Mouse (Mus musculus) bone marrow macrophage, adult 2 months (primary cell): ENCODE results near the gene Rtl1. TPM values are rescaled to one million over a fixed set of nuclear protein-coding genes. Genes with fewer than 3 reads are reported as not detected.

ENCODE experiments used
- H3K27ac ChIP-seq: 2 replicates; pipeline ENCODE4 v1.5.1; 2012; ENCODE audit warnings: low read depth, low read length; ENCODE audit not compliant: insufficient read depth
- H3K4me1 ChIP-seq: 2 replicates; pipeline ENCODE4 v1.6.1; 2012; ENCODE audit warnings: low read length; ENCODE audit not compliant: control insufficient read depth, insufficient read depth
- H3K4me3 ChIP-seq: 2 replicates; pipeline ENCODE4 v1.5.1; 2012; ENCODE audit warnings: mild to moderate bottlenecking, low read length, moderate library complexity; ENCODE audit not compliant: insufficient read depth
- CTCF ChIP-seq: IDR thresholded peaks from 2 replicates; pipeline ENCODE4 v1.5.1; 2012; ENCODE audit warnings: low read depth, mild to moderate bottlenecking, low read length, moderate library complexity
- POLR2A ChIP-seq: IDR thresholded peaks from 2 replicates; pipeline ENCODE4 v1.6.1; 2012; ENCODE audit warnings: mild to moderate bottlenecking, low read depth, low read length, borderline replicate concordance
- polyA plus RNA-seq: library from polyadenylated mRNA; stranded (reverse); fragments of >200 nt; gene quantifications from 2 replicates; pipeline ENCODE4 v1.2.4, GENCODE M21; 2012; ENCODE audit not compliant: missing spikeins, insufficient read depth, insufficient read length

Rtl1 gene
- polyA plus RNA-seq, 1 experiment, result not detected

DNA sequence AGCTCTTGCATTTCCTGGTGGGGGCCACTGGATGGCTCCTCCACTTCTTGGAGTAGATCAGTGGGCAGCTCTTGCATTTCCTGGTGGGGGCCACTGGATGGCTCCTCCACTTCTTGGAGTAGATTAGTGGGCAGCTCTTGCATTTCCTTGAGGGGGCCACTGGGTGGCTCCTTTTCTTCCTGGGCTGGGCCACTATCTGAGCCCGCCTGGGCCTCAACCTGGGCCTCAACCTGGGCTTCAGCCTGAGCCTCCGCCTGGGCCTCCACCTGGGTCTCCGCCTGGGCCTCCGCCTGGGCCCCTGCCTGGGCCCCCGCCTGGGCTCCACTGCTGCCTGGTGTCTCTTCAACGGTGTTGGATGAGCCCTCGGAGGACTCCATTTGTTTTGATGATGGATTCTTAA, 5.2 kb downstream of the Rtl1 start:
- no peak overlapping the region for H3K4me3 ChIP-seq
- no peak overlapping the region for H3K27ac ChIP-seq

DNA sequence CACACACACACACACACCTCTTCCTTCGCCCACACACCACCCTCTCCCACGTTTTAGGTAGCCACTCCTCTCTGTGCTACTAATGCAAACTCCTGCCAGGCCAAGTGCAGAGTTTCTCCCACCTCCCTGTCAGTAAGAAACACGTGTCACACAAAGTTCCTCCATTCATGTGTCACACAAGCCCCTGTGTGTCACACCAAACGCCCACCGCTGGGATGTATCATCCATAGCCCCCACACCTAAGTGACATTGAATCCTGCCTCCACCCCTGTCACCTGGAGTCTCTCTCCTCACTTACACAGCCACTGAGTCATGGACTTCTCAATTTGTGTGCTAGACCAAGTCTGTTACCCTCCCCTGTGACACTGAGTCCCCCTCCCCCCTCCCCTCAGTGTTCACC, 17.9 kb downstream of the Rtl1 start:
- Histone ChIP-seq H3K4me3 (no peak overlapping the region), H3K27ac (no peak overlapping the region), H3K4me1 (no peaks in the 10 kb centered on the region)
- TF ChIP-seq POLR2A (no peak), CTCF (no peak)

More for the DNA sequence above, 5.2 kb downstream of the Rtl1 start:
- TF ChIP-seq POLR2A, result no peak
- no peak for TF ChIP-seq CTCF
- no peaks in the 10 kb centered on the region for H3K4me1 ChIP-seq

GRCm38 (mm10) chr12:109572259-109572658, 27.9 kb downstream of the Rtl1 start:
- TF ChIP-seq POLR2A (no peak), CTCF (no peak)
- no peak overlapping the region for H3K4me3 ChIP-seq
- no peak overlapping the region for H3K27ac ChIP-seq
- no peaks in the 10 kb centered on the region for H3K4me1 ChIP-seq

DNA sequence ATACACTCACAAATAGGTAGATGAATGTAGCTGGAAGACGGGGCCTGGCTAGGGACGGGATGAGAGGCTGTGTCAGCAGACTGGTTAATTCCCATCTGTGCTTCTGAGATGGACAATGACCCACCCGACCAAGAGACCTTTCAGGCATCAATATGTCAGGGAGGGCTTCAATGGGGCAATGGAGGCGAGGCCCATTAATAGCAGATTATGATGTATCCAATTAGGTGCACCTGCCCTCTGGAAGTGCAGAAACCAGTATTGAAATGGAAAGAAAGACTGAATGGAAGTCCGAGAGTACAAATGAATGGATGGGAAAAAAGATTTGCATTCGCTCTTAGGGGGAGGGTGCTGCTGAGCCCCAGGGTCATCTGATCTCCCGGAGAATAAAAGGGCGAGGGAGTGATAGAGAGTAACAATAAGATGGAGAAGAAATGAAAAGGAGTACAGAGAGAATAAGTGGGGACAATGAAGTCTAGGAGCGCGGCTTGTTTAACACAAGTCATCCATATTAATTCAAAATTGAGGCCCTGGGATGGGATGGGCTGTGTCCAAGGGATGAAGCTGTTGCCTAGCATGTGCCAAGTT, 39.9 kb downstream of the Rtl1 start:
- no peak overlapping the region for H3K27ac ChIP-seq
- H3K4me1 ChIP-seq, result no peaks in the 10 kb centered on the region
- TF ChIP-seq CTCF (no peak), POLR2A (no peak)
- no peak overlapping the region for H3K4me3 ChIP-seq

GRCm38 (mm10) chr12:109558891-109559487, 41.1 kb downstream of the Rtl1 start:
- Histone ChIP-seq H3K4me3 (no peak overlapping the region), H3K27ac (no peak overlapping the region), H3K4me1 (no peaks in the 10 kb centered on the region)
- no peak for TF ChIP-seq POLR2A
- no peak for TF ChIP-seq CTCF

- TF ChIP-seq CTCF (no peak), POLR2A (no peak)
- no peak overlapping the region for H3K4me3 ChIP-seq
- no peak overlapping the region for H3K27ac ChIP-seq
- H3K4me1 ChIP-seq, result no peaks in the 10 kb centered on the region
These were observed 41.8 kb downstream of the Rtl1 start for GRCm38 (mm10) chr12:109558226-109558824.

DNA sequence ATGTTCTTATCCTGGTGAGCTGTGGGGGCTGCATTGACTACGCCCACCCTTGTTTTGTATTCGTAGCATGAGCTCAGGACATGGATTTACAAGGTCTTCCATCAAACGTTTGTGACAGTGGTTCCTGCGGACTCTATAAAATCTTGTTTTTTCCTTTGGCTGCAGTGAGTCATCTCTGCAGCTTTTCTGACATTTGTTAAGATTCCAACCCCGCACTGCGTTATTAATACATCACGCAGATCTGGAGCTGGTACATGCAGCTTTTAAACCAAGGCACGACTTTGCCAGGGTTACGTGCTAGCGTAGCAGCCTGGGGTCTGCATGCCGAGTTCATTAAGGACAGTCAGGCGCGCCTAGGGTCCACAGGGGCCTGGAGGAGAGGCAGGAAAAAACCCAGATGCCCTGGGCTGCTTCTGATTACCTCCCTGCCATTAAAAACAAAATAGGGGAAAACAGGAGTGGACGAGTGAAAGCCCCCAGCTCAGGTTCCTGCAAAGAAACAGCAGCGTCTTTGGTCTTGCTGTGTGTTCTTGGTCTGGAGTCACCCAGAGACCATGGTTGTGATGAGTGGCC, 44.2 kb downstream of the Rtl1 start:
- Histone ChIP-seq H3K4me3 (no peak overlapping the region), H3K4me1 (no peaks in the 10 kb centered on the region), H3K27ac (no peak overlapping the region)
- no peak for TF ChIP-seq CTCF

- Histone ChIP-seq H3K27ac (no peak overlapping the region), H3K4me3 (no peak overlapping the region), H3K4me1 (no peaks in the 10 kb centered on the region)
- TF ChIP-seq CTCF (no peak), POLR2A (no peak)
These were observed 46.6 kb downstream of the Rtl1 start for GRCm38 (mm10) chr12:109553568-109553967.

GRCm38 (mm10) chr12:109552754-109553525, 47.2 kb downstream of the Rtl1 start:
- H3K4me1 ChIP-seq, result no peaks in the 10 kb centered on the region
- H3K27ac ChIP-seq, result no peak overlapping the region
- no peak overlapping the region for H3K4me3 ChIP-seq
- TF ChIP-seq POLR2A (no peak), CTCF (no peak)
